Mouse (Mus musculus) embryonic facial prominence, embryonic 15.5 days (tissue): ENCODE measurements at regions not wholly inside any gene's neighbourhood (a gene's known extent, or its start where the extent isn't known, plus 50 kb on each side); places are given as distances from the start of the nearest gene placed in this dataset.
"Not testable (repeated sequence)": the region's sequence is repeated elsewhere in the genome, so short reads cannot be mapped to it uniquely, and the experiment has no call there.

Experiments
- ATAC-seq: fragments of 200-750 bp; cut with Nextera tagmentation; 2 replicates; pipeline ENCODE4 v1.8.0; 2017; ENCODE audit warnings: low read depth, moderate TSS enrichment; ENCODE audit not compliant: insufficient number of reproducible peaks, low FRiP score, low TSS enrichment
- H3K27ac ChIP-seq: fragments of 300-500 bp; sonication (generic); replicated peaks from 2 replicates; pipeline ENCODE4 v1.5.1; 2015; ENCODE audit warnings: mild to moderate bottlenecking, inconsistent platforms
- H3K27me3 ChIP-seq: fragments of 300-500 bp; sonication (generic); 2 replicates; pipeline ENCODE4 v1.6.1; 2015; ENCODE audit warnings: inconsistent platforms
- H3K36me3 ChIP-seq: fragments of 300-500 bp; sonication (generic); 2 replicates; pipeline ENCODE4 v1.6.1; 2015; ENCODE audit warnings: mild to moderate bottlenecking, inconsistent platforms
- H3K4me1 ChIP-seq: fragments of 300-500 bp; sonication (generic); 2 replicates; pipeline ENCODE4 v1.6.1; 2015; ENCODE audit warnings: inconsistent platforms
- H3K4me2 ChIP-seq: fragments of 300-500 bp; sonication (generic); replicated peaks from 2 replicates; pipeline ENCODE4 v1.6.1; 2015; ENCODE audit warnings: mild to moderate bottlenecking, inconsistent platforms
- H3K4me3 ChIP-seq: fragments of 300-500 bp; sonication (generic); replicated peaks from 2 replicates; pipeline ENCODE4 v1.5.1; 2015; ENCODE audit warnings: mild to moderate bottlenecking, inconsistent platforms
- H3K9ac ChIP-seq: fragments of 300-500 bp; sonication (generic); 2 replicates; pipeline ENCODE4 v1.6.1; 2015; ENCODE audit warnings: inconsistent platforms
- H3K9me3 ChIP-seq: fragments of 300-500 bp; sonication (generic); replicated peaks from 2 replicates; pipeline ENCODE4 v1.6.1; 2016; ENCODE audit warnings: inconsistent platforms
- WGBS: fragments of 180-500 bp; shearing (Covaris S2); methylation state at CpG from one replicate; pipeline ENCODE4 v1.1.7; 2015; 5-methylcytosine and 5-hydroxymethylcytosine counted together

DNA sequence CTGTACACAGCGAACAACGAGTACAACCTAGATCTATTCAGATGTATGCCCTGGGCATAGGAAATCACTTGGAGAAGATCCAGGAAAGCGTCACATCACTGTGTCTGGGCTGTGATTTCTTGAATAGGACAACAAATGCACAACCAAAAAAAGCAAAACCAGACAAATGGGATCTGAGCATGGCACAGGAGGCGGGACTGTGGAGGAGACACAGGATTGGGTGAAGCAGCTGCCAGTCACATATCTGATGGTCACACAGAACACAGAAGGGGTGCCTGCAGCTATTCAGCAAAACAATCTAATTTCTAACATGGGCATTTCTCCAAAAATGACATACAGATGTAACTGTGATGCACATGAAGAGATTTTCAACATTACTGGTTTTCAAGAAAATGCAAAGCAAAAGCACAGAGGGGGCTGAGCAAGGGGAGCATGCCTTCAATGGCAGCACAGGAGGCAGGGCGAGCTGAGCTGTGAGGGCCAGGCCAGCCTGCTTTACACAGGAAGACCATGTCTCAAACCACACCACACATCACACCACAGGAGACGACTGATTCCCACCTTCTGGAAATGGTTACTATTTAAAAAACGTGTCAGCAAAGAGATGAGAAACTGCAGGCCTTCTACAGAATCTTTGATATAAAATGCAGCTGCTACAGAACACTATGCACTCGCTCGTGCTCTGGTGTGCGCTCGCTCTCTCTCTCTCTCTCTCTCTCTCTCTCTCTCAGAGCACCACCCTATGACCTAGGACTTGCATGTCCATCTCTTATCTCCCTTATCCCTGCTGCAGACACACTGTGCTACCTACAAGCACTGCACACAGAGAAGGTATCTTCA is 175.2 kb upstream of the Klf14 start:
- Histone ChIP-seq H3K9ac (no peak overlapping the region), H3K4me1 (0 out of 2 replicates have a peak, but pooled peaks cover 5% of the 10 kb centered on the region), H3K27me3 (no peaks in the 10 kb centered on the region), H3K4me3 (no peak overlapping the region), H3K27ac (0 out of 2 replicates have a peak overlapping the region, but pooled peaks have one; percentile 4), H3K4me2 (no peak overlapping the region), H3K9me3 (no peaks in the 10 kb centered on the region), H3K36me3 (no peaks in the 10 kb centered on the region)
- 59% methylated on average over 11 of the region's 11 CpGs for WGBS
- 0 out of 2 replicates have a peak, but pooled peaks have one; percentile 51 for ATAC-seq

DNA sequence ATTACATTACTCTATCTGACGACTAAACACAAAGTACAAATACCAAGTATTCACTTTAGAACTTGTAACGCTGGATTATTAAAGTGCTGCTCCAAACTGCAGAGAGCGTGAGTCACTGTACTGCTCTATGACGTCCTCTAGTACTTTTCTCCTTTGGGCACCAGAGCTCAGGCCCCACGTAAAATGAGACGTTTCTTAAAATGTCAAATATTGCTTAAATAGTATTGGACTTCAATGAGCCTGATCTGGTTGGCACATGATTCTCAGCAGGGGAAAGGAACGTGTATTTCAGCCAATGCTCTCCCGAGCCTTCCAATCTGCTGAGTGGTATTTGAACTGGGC is 175.8 kb upstream of the Klf14 start:
- no peaks in the 10 kb centered on the region for H3K36me3 ChIP-seq
- no peaks in the 10 kb centered on the region for H3K27me3 ChIP-seq
- no peak overlapping the region for H3K9ac ChIP-seq
- no peak overlapping the region for H3K27ac ChIP-seq
- WGBS = 52% methylated on average over 8 of the region's 8 CpGs
- H3K9me3 ChIP-seq = no peaks in the 10 kb centered on the region
- no peak for ATAC-seq
- no peak overlapping the region for H3K4me2 ChIP-seq
- H3K4me3 ChIP-seq = no peak overlapping the region
- 0 out of 2 replicates have a peak, but pooled peaks cover 5% of the 10 kb centered on the region for H3K4me1 ChIP-seq

GRCm38 (mm10) chr6:31135580-31135979 is 176.7 kb upstream of the Klf14 start:
- Histone ChIP-seq H3K36me3 (no peaks in the 10 kb centered on the region), H3K9me3 (no peaks in the 10 kb centered on the region), H3K4me1 (0 out of 2 replicates have a peak, but pooled peaks cover 5% of the 10 kb centered on the region), H3K4me2 (no peak overlapping the region), H3K27ac (no peak overlapping the region), H3K27me3 (no peaks in the 10 kb centered on the region), H3K9ac (no peak overlapping the region), H3K4me3 (no peak overlapping the region)
- 85% methylated on average over 6 of the region's 6 CpGs for WGBS
- ATAC-seq = no peak

- H3K36me3 ChIP-seq = no peaks in the 10 kb centered on the region
- no peak overlapping the region for H3K9ac ChIP-seq
- H3K27ac ChIP-seq = no peak overlapping the region
- H3K27me3 ChIP-seq = no peaks in the 10 kb centered on the region
- 63% methylated on average over 4 of the region's 4 CpGs for WGBS
- no peak for ATAC-seq
- no peak overlapping the region for H3K4me3 ChIP-seq
- no peak overlapping the region for H3K4me2 ChIP-seq
- 0 out of 2 replicates have a peak, but pooled peaks cover 5% of the 10 kb centered on the region for H3K4me1 ChIP-seq
- H3K9me3 ChIP-seq = no peaks in the 10 kb centered on the region
Observed at GRCm38 (mm10) chr6:31136895-31137294, 178.0 kb upstream of the Klf14 start.

GRCm38 (mm10) chr6:31137351-31137750 is 178.5 kb upstream of the Klf14 start:
- H3K27ac ChIP-seq = no peak overlapping the region
- no peak for ATAC-seq
- 88% methylated on average over 8 of the region's 8 CpGs for WGBS
- no peak overlapping the region for H3K4me3 ChIP-seq
- H3K27me3 ChIP-seq = no peaks in the 10 kb centered on the region
- H3K9ac ChIP-seq = no peak overlapping the region
- no peaks in the 10 kb centered on the region for H3K36me3 ChIP-seq
- no peaks in the 10 kb centered on the region for H3K9me3 ChIP-seq
- H3K4me2 ChIP-seq = no peak overlapping the region
- H3K4me1 ChIP-seq = 0 out of 2 replicates have a peak, but pooled peaks cover 5% of the 10 kb centered on the region

DNA sequence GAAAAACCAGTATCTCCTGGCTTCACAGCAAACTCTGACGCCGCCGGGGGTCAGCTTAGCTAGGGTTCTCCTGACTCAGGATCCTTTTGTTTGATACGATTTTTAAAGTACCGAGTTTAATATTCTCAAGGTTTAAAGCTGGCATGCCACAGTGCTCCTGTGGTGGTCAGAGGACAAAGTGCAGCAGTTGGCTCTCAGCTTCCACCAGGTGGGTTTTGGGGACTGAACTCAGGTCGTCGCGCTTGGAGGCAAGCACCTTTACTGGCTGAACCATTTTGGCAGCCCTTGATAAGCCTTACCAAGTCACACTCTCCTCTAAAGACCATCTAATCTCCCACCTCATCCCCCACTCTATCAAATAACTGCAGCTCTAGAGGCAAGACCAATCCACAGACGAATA is 181.1 kb upstream of the Klf14 start:
- Histone ChIP-seq H3K36me3 (no peaks in the 10 kb centered on the region), H3K4me1 (0 out of 2 replicates have a peak, but pooled peaks cover under 1% of the 10 kb centered on the region), H3K27ac (no peak overlapping the region), H3K27me3 (no peaks in the 10 kb centered on the region), H3K9me3 (no peaks in the 10 kb centered on the region), H3K9ac (no peak overlapping the region), H3K4me3 (no peak overlapping the region), H3K4me2 (no peak overlapping the region)
- WGBS = 82% methylated on average over 9 of the region's 9 CpGs
- ATAC-seq = no peak

GRCm38 (mm10) chr6:31140593-31140992 is 181.7 kb upstream of the Klf14 start:
- no peaks in the 10 kb centered on the region for H3K36me3 ChIP-seq
- no peaks in the 10 kb centered on the region for H3K9me3 ChIP-seq
- H3K4me2 ChIP-seq = no peak overlapping the region
- WGBS = 57% methylated on average over 5 of the region's 5 CpGs
- ATAC-seq = no peak
- no peak overlapping the region for H3K27ac ChIP-seq
- H3K4me3 ChIP-seq = no peak overlapping the region
- H3K4me1 ChIP-seq = no peaks in the 10 kb centered on the region
- no peak overlapping the region for H3K9ac ChIP-seq
- no peaks in the 10 kb centered on the region for H3K27me3 ChIP-seq

DNA sequence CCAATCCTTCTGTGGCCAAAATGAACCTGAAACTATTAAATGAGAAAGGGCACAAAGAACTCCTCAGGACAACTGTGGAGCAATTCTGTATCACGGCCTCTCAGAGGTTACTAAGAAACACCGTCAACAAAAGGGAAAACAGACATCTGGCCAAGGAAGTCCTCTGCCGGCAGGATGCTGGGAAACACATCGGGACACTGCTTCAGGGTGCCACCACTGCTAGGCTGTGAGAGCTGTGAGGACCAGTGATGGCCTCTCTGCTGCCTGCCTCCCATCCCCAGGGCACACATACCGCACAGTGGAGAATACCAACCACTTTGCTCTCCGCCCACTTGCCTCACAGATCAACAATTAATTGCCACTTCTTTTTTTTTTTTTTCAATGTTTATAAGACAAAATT is 182.6 kb upstream of the Klf14 start:
- no peaks in the 10 kb centered on the region for H3K9me3 ChIP-seq
- H3K27ac ChIP-seq = no peak overlapping the region
- ATAC-seq = no peak
- no peak overlapping the region for H3K9ac ChIP-seq
- H3K36me3 ChIP-seq = no peaks in the 10 kb centered on the region
- H3K4me3 ChIP-seq = no peak overlapping the region
- H3K4me1 ChIP-seq = no peaks in the 10 kb centered on the region
- H3K4me2 ChIP-seq = no peak overlapping the region
- 77% methylated on average over 6 of the region's 6 CpGs for WGBS
- H3K27me3 ChIP-seq = peaks cover under 1% of the 10 kb centered on the region; the same call in 1 of the 2 replicates

DNA sequence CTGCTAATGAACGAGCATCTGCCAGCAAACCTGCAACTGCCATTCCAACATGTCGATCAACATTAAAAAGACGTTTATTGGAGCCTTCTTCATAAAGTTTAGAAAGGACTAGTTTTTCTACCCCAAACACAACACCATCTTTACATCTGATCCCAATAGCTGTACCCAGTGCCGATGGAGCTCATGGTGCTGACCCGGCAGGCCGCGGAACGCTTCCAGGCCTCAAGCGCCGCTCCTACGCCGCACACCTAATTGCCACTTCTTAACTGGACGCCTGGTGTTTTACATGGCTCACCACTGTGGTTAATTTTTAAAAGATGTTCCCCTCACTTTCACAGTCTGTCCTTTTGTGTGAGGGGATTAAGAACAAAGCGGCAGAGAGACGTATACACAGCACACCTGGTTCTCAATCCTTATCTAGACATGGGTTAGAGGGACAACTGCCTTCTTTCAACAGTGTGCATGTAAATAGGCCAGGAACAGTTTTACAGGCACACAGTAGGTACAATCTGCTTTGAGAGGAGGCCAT is 183.7 kb upstream of the Klf14 start:
- H3K36me3 ChIP-seq, H3K4me2 ChIP-seq, H3K9me3 ChIP-seq, H3K27me3 ChIP-seq, H3K4me1 ChIP-seq, ATAC-seq, H3K27ac ChIP-seq, H3K4me3 ChIP-seq, H3K9ac ChIP-seq: not testable (repeated sequence)
- 89% methylated on average over 15 of the region's 15 CpGs for WGBS

DNA sequence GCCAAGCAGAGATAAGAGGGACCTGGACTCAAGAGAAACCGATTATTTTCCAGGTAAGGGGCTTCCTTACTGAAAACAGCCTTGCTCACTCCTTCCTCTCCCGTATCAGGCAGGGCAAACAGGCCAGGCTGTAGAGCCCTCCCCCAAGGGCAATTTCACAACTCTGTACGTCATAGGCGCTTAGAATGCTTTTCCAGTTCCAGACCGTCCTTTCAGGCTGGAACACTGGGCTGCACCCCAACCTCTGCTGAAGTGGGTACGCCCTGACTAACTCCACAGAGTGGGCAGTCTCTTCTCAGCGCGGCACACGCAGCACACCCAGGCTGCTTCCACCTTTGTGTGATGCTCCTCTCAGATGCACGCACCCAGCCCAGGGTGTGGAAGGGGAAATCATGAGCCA is 186.8 kb upstream of the Klf14 start:
- no peaks in the 10 kb centered on the region for H3K36me3 ChIP-seq
- 74% methylated on average over 10 of the region's 10 CpGs for WGBS
- no peak overlapping the region for H3K4me2 ChIP-seq
- H3K27me3 ChIP-seq = peaks cover 4% of the 10 kb centered on the region; the same call in 1 of the 2 replicates
- ATAC-seq = no peak
- no peaks in the 10 kb centered on the region for H3K9me3 ChIP-seq
- no peak overlapping the region for H3K27ac ChIP-seq
- no peaks in the 10 kb centered on the region for H3K4me1 ChIP-seq
- no peak overlapping the region for H3K4me3 ChIP-seq
- H3K9ac ChIP-seq = no peak overlapping the region

GRCm38 (mm10) chr6:31146779-31147178 is 187.9 kb upstream of the Klf14 start:
- 40% methylated on average over 5 of the region's 5 CpGs for WGBS
- Histone ChIP-seq H3K27me3 (peaks cover 4% of the 10 kb centered on the region; the same call in 1 of the 2 replicates), H3K4me2 (no peak overlapping the region), H3K4me3 (no peak overlapping the region), H3K36me3 (no peaks in the 10 kb centered on the region), H3K9ac (no peak overlapping the region), H3K27ac (no peak overlapping the region), H3K4me1 (no peaks in the 10 kb centered on the region), H3K9me3 (no peaks in the 10 kb centered on the region)
- ATAC-seq = no peak
